Mouse (Mus musculus): ENCODE results near the gene Sycp3. TPM values are rescaled to one million over a fixed set of nuclear protein-coding genes. Genes with fewer than 3 reads are reported as not detected.

The Sycp3 gene
- polyA plus RNA-seq, 1 experiment: 0.23 TPM

DNA sequence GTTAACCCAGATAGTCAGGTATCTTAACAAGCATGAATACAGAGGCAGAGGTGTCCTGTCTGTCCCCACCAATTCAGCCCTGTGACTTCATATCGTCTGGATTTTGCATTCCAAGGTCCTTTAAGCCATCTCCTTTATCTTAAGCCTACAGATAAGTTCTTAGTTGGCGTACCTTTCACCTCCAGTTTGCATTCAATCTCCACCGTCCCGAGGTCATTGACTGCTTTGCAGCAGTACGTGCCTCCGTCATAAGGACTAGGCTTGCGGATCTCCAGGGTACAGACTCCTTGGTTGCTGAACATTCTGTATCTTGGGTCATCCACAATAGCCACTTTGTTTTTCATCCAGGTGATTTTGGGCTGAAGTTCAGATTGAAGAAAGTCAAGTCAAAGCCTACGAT lies 63.4 kb downstream of the Sycp3 start:
- TF ChIP-seq CTCF (IDR thresholded peaks at IDR 0.05; ENCODE audit: borderline replicate concordance, extremely low read depth, insufficient read depth, insufficient read length) (no peak), POLR2A (IDR thresholded peaks at IDR 0.05; ENCODE audit: borderline replicate concordance, extremely low read depth, insufficient read depth, insufficient read length, poor library complexity, severe bottlenecking) (no peak)
- DNase-seq (ENCODE audit: low read depth): no peak

Other genes with a start within 250 kb of the Sycp3 start
- 0.45 and 0.57 TPM in 2 replicates for gene Dram1, start 80.5 kb upstream of the Sycp3 start, polyA plus RNA-seq (2012; rRNA removed)
- gene Gnptab, start 80.4 kb upstream of the Sycp3 start, polyA plus RNA-seq (2012; rRNA removed): 31.7 and 41.4 TPM in 2 replicates
- gene Chpt1, start 44.5 kb downstream of the Sycp3 start, polyA plus RNA-seq (2012; rRNA removed): 5.1 and 6.0 TPM in 2 replicates
- gene Mybpc1, start 145.6 kb downstream of the Sycp3 start, polyA plus RNA-seq (2012; rRNA removed): 3.1 and 6.4 TPM in 2 replicates
- 0.15 TPM in 1 of 2 replicates, not detected in the other for gene Spic, start 225.4 kb downstream of the Sycp3 start, polyA plus RNA-seq (2012; rRNA removed)